Mouse (Mus musculus): ENCODE data around the gene Vkorc1l1. TPM values are rescaled to one million over a fixed set of nuclear protein-coding genes. Genes with fewer than 3 reads are reported as not detected.
A peak's percentile ranks its signal among the peaks of the same experiment; 100 is the strongest.
"Not testable (repeated sequence)": the region's sequence is repeated elsewhere in the genome, so short reads cannot be mapped to it uniquely, and the experiment has no call there.

Vkorc1l1 gene
- polyA plus RNA-seq, 1 experiment, result 14.4 TPM

- Histone ChIP-seq H3K4me3 (replicated peaks; ENCODE audit: control insufficient read depth, low read depth, low read length) (no peak overlapping the region), H3K4me1 (ENCODE audit: control insufficient read depth, insufficient read depth, low read length) (no peaks in the 10 kb centered on the region; the same call in 1 of the 2 replicates), H3K27ac (ENCODE audit: control insufficient read depth, insufficient read depth, low read depth, low read length, poor library complexity) (no peak overlapping the region)
- 38% methylated on average over 2 of the region's 2 CpGs for WGBS
- TF ChIP-seq CTCF (IDR thresholded peaks at IDR 0.05; ENCODE audit: control insufficient read depth, insufficient read depth, low read length) (peak; percentile 67), POLR2A (IDR thresholded peaks at IDR 0.05; ENCODE audit: borderline replicate concordance, control insufficient read depth, low read depth, low read length) (no peak)
These were observed 27.7 kb upstream of the Vkorc1l1 start for GRCm38 (mm10) chr5:129914024-129914423.

- H3K27ac ChIP-seq (ENCODE audit: control insufficient read depth, insufficient read depth, low read depth, low read length, poor library complexity); H3K4me3 ChIP-seq (replicated peaks; ENCODE audit: control insufficient read depth, low read depth, low read length); H3K4me1 ChIP-seq (ENCODE audit: control insufficient read depth, insufficient read depth, low read length): not testable (repeated sequence)
- 75% methylated on average over 11 of the region's 11 CpGs for WGBS
These were observed 26.3 kb upstream of the Vkorc1l1 start for GRCm38 (mm10) chr5:129915491-129915890.

GRCm38 (mm10) chr5:129918065-129918651, 23.6 kb upstream of the Vkorc1l1 start:
- TF ChIP-seq POLR2A (IDR thresholded peaks at IDR 0.05; ENCODE audit: borderline replicate concordance, control insufficient read depth, low read depth, low read length) (no peak), CTCF (IDR thresholded peaks at IDR 0.05; ENCODE audit: control insufficient read depth, insufficient read depth, low read length) (no peak)
- Histone ChIP-seq H3K4me3 (replicated peaks; ENCODE audit: control insufficient read depth, low read depth, low read length) (no peak overlapping the region), H3K27ac (ENCODE audit: control insufficient read depth, insufficient read depth, low read depth, low read length, poor library complexity) (no peak overlapping the region), H3K4me1 (ENCODE audit: control insufficient read depth, insufficient read depth, low read length) (no peaks in the 10 kb centered on the region)
- WGBS, result 85% methylated on average over 24 of the region's 24 CpGs

DNA sequence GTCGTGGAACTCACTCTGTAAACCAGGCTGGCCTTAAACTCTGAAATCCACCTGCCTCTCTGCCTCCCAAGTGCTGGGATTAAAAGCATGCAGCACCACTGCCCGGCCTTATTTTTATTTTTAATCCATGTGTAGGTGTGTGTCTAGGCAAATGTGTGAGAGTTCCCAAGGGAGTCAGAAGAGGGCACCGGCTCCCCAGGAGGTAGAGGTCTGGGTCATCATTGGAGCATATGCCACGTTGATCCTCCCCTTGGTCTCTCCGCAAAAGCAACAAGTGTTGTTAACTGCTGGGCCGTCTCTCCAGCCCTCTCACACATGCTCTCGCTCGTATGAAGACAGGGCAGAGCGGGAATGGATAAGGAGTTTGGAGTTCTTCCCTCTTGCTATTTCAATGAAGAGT, 23.0 kb upstream of the Vkorc1l1 start:
- Histone ChIP-seq H3K27ac (ENCODE audit: control insufficient read depth, insufficient read depth, low read depth, low read length, poor library complexity) (no peak overlapping the region), H3K4me3 (replicated peaks; ENCODE audit: control insufficient read depth, low read depth, low read length) (no peak overlapping the region), H3K4me1 (ENCODE audit: control insufficient read depth, insufficient read depth, low read length) (no peaks in the 10 kb centered on the region)
- WGBS, result 76% methylated on average over 9 of the region's 9 CpGs
- TF ChIP-seq POLR2A (IDR thresholded peaks at IDR 0.05; ENCODE audit: borderline replicate concordance, control insufficient read depth, low read depth, low read length), result no peak
- no peak for TF ChIP-seq CTCF (IDR thresholded peaks at IDR 0.05; ENCODE audit: control insufficient read depth, insufficient read depth, low read length)

- WGBS, result 71% methylated on average over 8 of the region's 8 CpGs
These were observed 22.4 kb upstream of the Vkorc1l1 start for GRCm38 (mm10) chr5:129919320-129919719.

GRCm38 (mm10) chr5:129921972-129922371, 19.8 kb upstream of the Vkorc1l1 start:
- WGBS, result 87% methylated on average over 4 of the region's 4 CpGs
- Histone ChIP-seq H3K4me1 (ENCODE audit: control insufficient read depth, insufficient read depth, low read length) (no peaks in the 10 kb centered on the region), H3K27ac (ENCODE audit: control insufficient read depth, insufficient read depth, low read depth, low read length, poor library complexity) (no peak overlapping the region), H3K4me3 (replicated peaks; ENCODE audit: control insufficient read depth, low read depth, low read length) (no peak overlapping the region)
- no peak for TF ChIP-seq POLR2A (IDR thresholded peaks at IDR 0.05; ENCODE audit: borderline replicate concordance, control insufficient read depth, low read depth, low read length)
- TF ChIP-seq CTCF (IDR thresholded peaks at IDR 0.05; ENCODE audit: control insufficient read depth, insufficient read depth, low read length), result no peak

More at GRCm38 (mm10) chr5:129919320-129919719, 22.4 kb upstream of the Vkorc1l1 start:
- TF ChIP-seq CTCF (IDR thresholded peaks at IDR 0.05; ENCODE audit: control insufficient read depth, insufficient read depth, low read length) (no peak), POLR2A (IDR thresholded peaks at IDR 0.05; ENCODE audit: borderline replicate concordance, control insufficient read depth, low read depth, low read length) (no peak)
- H3K4me1 ChIP-seq (ENCODE audit: control insufficient read depth, insufficient read depth, low read length), result no peaks in the 10 kb centered on the region
- H3K27ac ChIP-seq (ENCODE audit: control insufficient read depth, insufficient read depth, low read depth, low read length, poor library complexity), result no peak overlapping the region
- H3K4me3 ChIP-seq (replicated peaks; ENCODE audit: control insufficient read depth, low read depth, low read length), result no peak overlapping the region

- WGBS, result 51% methylated on average over 8 of the region's 8 CpGs
- H3K4me1 ChIP-seq (ENCODE audit: control insufficient read depth, insufficient read depth, low read length), result no peaks in the 10 kb centered on the region; the same call in 1 of the 2 replicates
- no peak overlapping the region for H3K27ac ChIP-seq (ENCODE audit: control insufficient read depth, insufficient read depth, low read depth, low read length, poor library complexity)
- no peak for TF ChIP-seq POLR2A (IDR thresholded peaks at IDR 0.05; ENCODE audit: borderline replicate concordance, control insufficient read depth, low read depth, low read length)
- TF ChIP-seq CTCF (IDR thresholded peaks at IDR 0.05; ENCODE audit: control insufficient read depth, insufficient read depth, low read length), result no peak
- H3K4me3 ChIP-seq (replicated peaks; ENCODE audit: control insufficient read depth, low read depth, low read length), result no peak overlapping the region
These were observed 16.8 kb upstream of the Vkorc1l1 start for GRCm38 (mm10) chr5:129924820-129925452.

- Histone ChIP-seq H3K4me1 (ENCODE audit: control insufficient read depth, insufficient read depth, low read length) (no peaks in the 10 kb centered on the region; the same call in 1 of the 2 replicates), H3K27ac (ENCODE audit: control insufficient read depth, insufficient read depth, low read depth, low read length, poor library complexity) (no peak overlapping the region), H3K4me3 (replicated peaks; ENCODE audit: control insufficient read depth, low read depth, low read length) (no peak overlapping the region)
- whole genome bisulfite sequencing, result 56% methylated on average over 5 of the region's 5 CpGs
- TF ChIP-seq CTCF (IDR thresholded peaks at IDR 0.05; ENCODE audit: control insufficient read depth, insufficient read depth, low read length) (no peak), POLR2A (IDR thresholded peaks at IDR 0.05; ENCODE audit: borderline replicate concordance, control insufficient read depth, low read depth, low read length) (no peak)
These were observed 15.8 kb upstream of the Vkorc1l1 start for GRCm38 (mm10) chr5:129925933-129926332.
